Mouse (Mus musculus) lung, postnatal 0 days (tissue): ENCODE data around the gene Nkx2-9. TPM values are rescaled to one million over a fixed set of nuclear protein-coding genes. Genes with fewer than 3 reads are reported as not detected.

ENCODE experiments used
- ATAC-seq: fragments of 200-750 bp; cut with Nextera tagmentation; 2 replicates; pipeline ENCODE4 v1.8.0; 2017; ENCODE audit warnings: moderate library complexity
- DNase-seq: peaks from one replicate; pipeline ENCODE4 v3.0.0-alpha.2; 2016; ENCODE audit warnings: low spot score
- H3K27ac ChIP-seq: fragments of 300-500 bp; sonication (generic); 2 replicates; pipeline ENCODE4 v1.5.1; 2014; ENCODE audit warnings: antibody characterized with exemption, mild to moderate bottlenecking, low read length, mixed read lengths
- H3K27me3 ChIP-seq: fragments of 300-500 bp; sonication (generic); replicated peaks from 2 replicates; pipeline ENCODE4 v1.6.1; 2014; ENCODE audit warnings: low read length, mixed read lengths; ENCODE audit not compliant: insufficient read depth
- H3K36me3 ChIP-seq: fragments of 300-500 bp; sonication (generic); 2 replicates; pipeline ENCODE4 v1.6.1; 2014; ENCODE audit warnings: low read length, mixed read lengths; ENCODE audit not compliant: insufficient read depth
- H3K4me1 ChIP-seq: fragments of 300-500 bp; sonication (generic); 2 replicates; pipeline ENCODE4 v1.6.1; 2014; ENCODE audit warnings: antibody characterized with exemption, low read depth, low read length, mixed read lengths; ENCODE audit not compliant: insufficient read depth
- H3K4me2 ChIP-seq: fragments of 300-500 bp; sonication (generic); replicated peaks from 2 replicates; pipeline ENCODE4 v1.6.1; 2014; ENCODE audit warnings: low read depth, mild to moderate bottlenecking, low read length, moderate library complexity, mixed read lengths
- H3K4me3 ChIP-seq: fragments of 300-500 bp; sonication (generic); 2 replicates; pipeline ENCODE4 v1.5.1; 2014; ENCODE audit warnings: low read depth, low read length
- H3K9ac ChIP-seq: fragments of 300-500 bp; sonication (generic); replicated peaks from 2 replicates; pipeline ENCODE4 v1.6.1; 2014; ENCODE audit warnings: low read depth, mild to moderate bottlenecking
- H3K9me3 ChIP-seq: fragments of 300-500 bp; sonication (generic); 2 replicates; pipeline ENCODE4 v1.6.1; 2016; ENCODE audit warnings: low read length, mixed read lengths
- CTCF ChIP-seq: IDR thresholded peaks from 2 replicates; pipeline ENCODE4 v1.5.1; 2016; ENCODE audit warnings: antibody characterized with exemption, mild to moderate bottlenecking
- EP300 ChIP-seq: IDR thresholded peaks from 2 replicates; pipeline ENCODE4 v1.6.1; 2016; ENCODE audit warnings: antibody characterized with exemption, mild to moderate bottlenecking, control low read depth
- WGBS: fragments of 180-500 bp; shearing (Covaris S2); extraction: QIAGEN DNeasy Blood & Tissue Kit; methylation state at CpG from one replicate; pipeline ENCODE4 v1.1.7; 2014; 5-methylcytosine and 5-hydroxymethylcytosine counted together
- polyA plus RNA-seq: library from polyadenylated mRNA; unstranded; fragments of >200 nt; fragmentation: Nextera tagmentation; extraction: Ambion mirVana; gene quantifications from 2 replicates; pipeline ENCODE4 v1.2.1, GENCODE M21; 2015

Nkx2-9 gene
- polyA plus RNA-seq, 1 experiment from 2014 or later = not detected

DNA sequence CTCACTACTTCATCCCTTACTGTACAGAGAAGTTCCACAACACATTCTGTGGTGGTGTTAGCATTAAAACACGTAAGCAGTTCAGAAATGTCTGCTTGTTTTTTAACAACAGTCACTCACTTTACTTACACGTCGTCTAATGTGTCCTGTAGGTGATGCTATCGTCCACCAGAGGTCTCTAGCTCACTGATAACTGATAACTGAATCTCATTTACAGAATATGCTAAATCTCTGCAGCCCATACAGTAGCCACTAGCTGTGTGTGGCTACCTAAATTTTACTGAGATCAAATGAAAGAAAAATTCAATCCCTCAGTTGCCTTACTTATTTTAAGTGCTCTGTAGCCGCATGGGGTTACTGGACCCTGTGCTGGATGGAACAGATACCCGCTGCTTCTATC is 25.3 kb downstream of the Nkx2-9 start:
- no peaks in the 10 kb centered on the region for H3K27me3 ChIP-seq
- H3K36me3 ChIP-seq = no peaks in the 10 kb centered on the region
- no peaks in the 10 kb centered on the region for H3K9me3 ChIP-seq
- WGBS = 32% methylated on average over 6 of the region's 6 CpGs
- no peak overlapping the region for H3K4me2 ChIP-seq
- H3K9ac ChIP-seq = no peak overlapping the region
- no peak overlapping the region for H3K4me3 ChIP-seq
- ATAC-seq (no peak), DNase-seq (peak; percentile 41)
- no peaks in the 10 kb centered on the region for H3K4me1 ChIP-seq
- H3K27ac ChIP-seq = no peak overlapping the region
- TF ChIP-seq CTCF (peak; percentile 71), EP300 (no peak)

Other genes with a start within 250 kb of the Nkx2-9 start
- 62.7 and 68.7 TPM in 2 replicates for gene Nkx2-1, start 76.4 kb downstream of the Nkx2-9 start, polyA plus RNA-seq
- 0.05 and 0.11 TPM in 2 replicates for gene Pax9, start 78.5 kb upstream of the Nkx2-9 start, polyA plus RNA-seq